Mouse (Mus musculus): Measurements from ENCODE around the gene Olfr732.

Gene Olfr732

GRCm38 (mm10) chr14:50284106-50284505 lies at the start of gene Olfr732:
Gene Olfr732 (minus strand): TSS chr14:50284206.
- no peak for DNase-seq (ENCODE audit: low spot score)

DNA sequence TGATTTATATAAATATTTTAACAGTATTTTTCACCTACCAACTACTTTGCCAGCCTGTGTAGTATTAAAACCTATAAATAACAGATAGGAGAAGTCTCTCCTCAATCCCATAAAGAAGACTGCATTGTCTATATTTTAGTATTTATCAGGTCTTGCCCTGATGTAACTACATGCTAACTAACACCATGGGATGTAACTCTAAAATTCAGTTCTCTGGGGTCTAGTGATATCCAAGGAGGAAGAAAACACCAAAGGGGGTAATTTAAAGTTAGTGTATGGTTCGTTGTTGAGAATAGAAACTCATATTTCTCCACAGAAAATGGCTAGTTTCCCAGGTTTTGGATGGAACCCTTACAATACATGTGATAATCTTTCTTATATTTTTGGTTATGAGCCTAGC lies 42.7 kb upstream of the Olfr732 start, which contains the start of gene Olfr734:
Gene Olfr734 (minus strand): TSS at position 101 of the 400 bp plus-strand sequence.
- no peak for DNase-seq (ENCODE audit: low spot score)

DNA sequence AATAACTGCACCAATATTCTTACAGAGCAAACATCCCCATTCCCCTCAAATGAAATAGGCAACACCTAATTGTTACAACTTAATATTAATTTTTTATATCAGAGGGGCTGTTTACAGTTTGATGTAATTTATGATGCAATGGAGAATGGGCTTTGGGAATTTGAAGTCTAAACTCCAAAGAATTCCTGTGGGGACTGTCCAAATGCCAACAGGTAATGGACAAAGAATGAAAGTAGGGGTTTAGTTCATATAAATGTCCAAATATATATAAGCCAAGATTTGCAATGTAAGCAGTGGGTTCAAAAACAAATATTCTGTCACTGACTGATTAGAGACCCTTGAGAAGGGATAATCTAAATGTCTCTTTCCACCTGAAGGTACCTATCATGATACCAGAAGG lies 17.4 kb upstream of the Olfr732 start, which contains the start of gene Olfr733:
Gene Olfr733 (minus strand): TSS at position 101 of the 400 bp plus-strand sequence.
- no peak for DNase-seq (ENCODE audit: low spot score)

DNA sequence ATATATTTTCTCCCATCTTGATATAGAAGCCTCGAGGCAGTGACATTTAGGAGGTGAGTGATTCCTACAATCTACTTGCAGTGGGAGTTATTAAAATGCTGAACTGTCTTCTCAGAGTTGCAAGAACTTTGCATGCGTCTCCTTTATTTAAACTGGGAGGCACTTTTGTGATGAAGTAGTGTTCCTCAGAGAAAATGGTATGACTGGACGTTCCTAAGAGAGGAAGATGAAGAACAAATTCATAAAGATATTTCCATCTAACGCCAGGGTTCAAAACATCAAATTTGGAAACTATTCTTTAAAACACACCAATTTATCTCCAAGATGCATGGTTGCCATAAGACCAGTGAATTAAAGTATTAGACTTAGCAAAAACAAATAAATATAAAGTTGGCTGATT lies 42.2 kb downstream of the Olfr732 start, which contains the start of gene Olfr731:
Gene Olfr731 (minus strand): TSS at position 101 of the 400 bp plus-strand sequence.
- no peak for DNase-seq (ENCODE audit: low spot score)

All from ovary, adult 18-20 months (tissue).